Mouse (Mus musculus): Measurements from ENCODE around the gene Rassf3. TPM values are rescaled to one million over a fixed set of nuclear protein-coding genes. Genes with fewer than 3 reads are reported as not detected.
A peak's percentile ranks its signal among the peaks of the same experiment; 100 is the strongest.

Rassf3 gene
- total and polyA plus RNA-seq, 3 experiments = 4.0 to 9.0 (median 7.3) TPM

DNA sequence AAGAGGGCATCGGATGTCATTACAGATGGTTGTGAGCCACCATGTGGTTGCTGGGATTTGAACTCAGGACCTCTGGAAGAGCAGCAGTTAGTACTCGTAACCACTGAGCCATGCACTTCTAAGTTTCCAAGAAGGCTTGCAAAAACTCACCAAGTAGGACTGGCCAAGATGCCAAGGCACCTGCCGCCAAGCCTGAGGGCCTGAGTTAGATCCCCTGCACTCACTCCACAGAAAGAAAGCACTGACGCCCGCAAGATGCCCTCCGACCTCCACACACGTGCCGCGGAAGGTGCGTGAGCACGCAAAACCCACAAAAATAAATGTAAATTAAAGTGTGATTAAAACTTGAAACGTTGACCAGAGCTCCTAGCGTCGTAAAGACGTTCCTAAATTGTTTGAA lies 111.8 kb downstream of the Rassf3 start:
- no peak for DNase-seq (ENCODE audit: extremely low read depth)
- Histone ChIP-seq H3K4me1 (ENCODE audit: control insufficient read depth in 1 of 2, insufficient read depth in 2 of 2) (peaks cover 0 to 37% of the 10 kb centered on the region in 2 experiments; a peak in 2 of 4 replicates), H3K4me2 (ENCODE audit: insufficient read depth, low read depth, poor library complexity, severe bottlenecking) (peak overlapping the region; percentile 57), H3K79me2 (replicated peaks; ENCODE audit: control insufficient read depth, extremely low read depth, insufficient read depth, poor library complexity, severe bottlenecking) (peaks cover 12% of the 10 kb centered on the region), H3K36me3 (replicated peaks in 1 of 2; ENCODE audit: control insufficient read depth in 1 of 2, insufficient read depth in 1 of 2, low read length in 1 of 2) (peaks cover 5 to 24% of the 10 kb centered on the region in 2 experiments), H3K9me3 (replicated peaks; ENCODE audit: low read length) (no peaks in the 10 kb centered on the region), H3K9ac (ENCODE audit: insufficient read depth, low read depth) (peak overlapping the region; percentile 40), H3K4me3 (replicated peaks in 1 of 3; ENCODE audit: low read depth in 2 of 3, low read length in 2 of 3, poor library complexity in 1 of 3) (peak overlapping the region; percentile 59 to 99 (median 88)), H3K27me3 (replicated peaks) (no peaks in the 10 kb centered on the region), H3K27ac (ENCODE audit: insufficient read depth, low read depth) (no peak overlapping the region)
- TF ChIP-seq EP300 (IDR thresholded peaks at IDR 0.05; ENCODE audit: low read length) = no peak
- TF ChIP-seq MXI1 (IDR thresholded peaks at IDR 0.05; ENCODE audit: low read depth, low read length) = no peak
- no peak for TF ChIP-seq BHLHE40 (IDR thresholded peaks at IDR 0.05; ENCODE audit: low read depth, low read length)
- TF ChIP-seq NRF1 (IDR thresholded peaks at IDR 0.05; ENCODE audit: low read depth, low read length) = no peak
- no peak for TF ChIP-seq POLR2A (IDR thresholded peaks at IDR 0.05; ENCODE audit: low read depth, low read length)
- TF ChIP-seq RCOR1 (conservative IDR thresholded peaks at IDR 0.05; ENCODE audit: low read depth, low read length) = no peak
- in situ Hi-C loops (cut with MboI; ENCODE audit: low pct_ligation_motif_present, low pct_unique_long_range_greater_than_20kb, low sequenced_read_pairs) (no loop called here), dilution Hi-C loops (cut with MboI; ENCODE audit: extremely low pct_ligation_motif_present, extremely low pct_unique_long_range_greater_than_20kb, low sequenced_read_pairs) (no loop called here)

DNA sequence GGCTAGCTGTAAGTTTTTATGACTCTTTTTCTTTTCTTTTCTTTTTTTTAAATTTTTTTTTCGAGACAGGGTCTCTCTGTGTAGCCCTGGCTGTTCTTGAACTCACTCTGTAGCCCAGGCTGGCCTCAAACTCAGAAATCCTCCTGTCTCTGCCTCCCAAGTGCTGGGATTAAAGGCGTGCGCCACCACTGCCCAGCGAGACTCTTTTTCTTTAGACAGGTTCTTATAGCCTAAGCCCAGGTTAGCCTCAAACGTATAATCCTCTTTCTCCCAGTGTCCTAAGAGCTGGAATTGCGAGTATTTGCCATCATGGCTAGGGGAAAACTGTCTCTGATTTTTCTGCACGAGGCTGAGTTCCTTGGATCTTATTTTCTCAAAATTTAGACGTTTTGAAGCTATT lies 112.9 kb downstream of the Rassf3 start:
- H3K79me2 ChIP-seq (replicated peaks; ENCODE audit: control insufficient read depth, extremely low read depth, insufficient read depth, poor library complexity, severe bottlenecking) = peaks cover 8% of the 10 kb centered on the region; the same call in 1 of the 2 replicates
- peaks cover 0 to 26% of the 10 kb centered on the region in 2 experiments; a peak in 2 of 4 replicates for H3K4me1 ChIP-seq (ENCODE audit: control insufficient read depth in 1 of 2, insufficient read depth in 2 of 2)
- H3K9me3 ChIP-seq (replicated peaks; ENCODE audit: low read length) = no peaks in the 10 kb centered on the region
- H3K4me3 ChIP-seq (replicated peaks in 1 of 3; ENCODE audit: low read depth in 2 of 3, low read length in 2 of 3, poor library complexity in 1 of 3) = no peak overlapping the region
- dilution Hi-C loops (cut with MboI; ENCODE audit: extremely low pct_ligation_motif_present, extremely low pct_unique_long_range_greater_than_20kb, low sequenced_read_pairs) (no loop called here), in situ Hi-C loops (cut with MboI; ENCODE audit: low pct_ligation_motif_present, low pct_unique_long_range_greater_than_20kb, low sequenced_read_pairs) (no loop called here)
- TF ChIP-seq MYC (IDR thresholded peaks at IDR 0.05; ENCODE audit: low read depth, low read length) (no peak), MAZ (IDR thresholded peaks at IDR 0.05; ENCODE audit: low read depth, low read length) (no peak), CHD1 (IDR thresholded peaks at IDR 0.05; ENCODE audit: low read depth, low read length) (no peak), EP300 (IDR thresholded peaks at IDR 0.05; ENCODE audit: low read length) (no peak), JUND (conservative IDR thresholded peaks at IDR 0.05; ENCODE audit: low read depth, low read length) (no peak), POLR2AphosphoS2 (IDR thresholded peaks at IDR 0.05; ENCODE audit: low read depth, low read length) (no peak), POLR2A (IDR thresholded peaks at IDR 0.05; ENCODE audit: low read depth, low read length) (no peak), SIN3A (IDR thresholded peaks at IDR 0.05; ENCODE audit: low read length) (no peak), TCF12 (IDR thresholded peaks at IDR 0.05; ENCODE audit: low read depth, low read length) (no peak), MAX (IDR thresholded peaks at IDR 0.05; ENCODE audit: low read length) (no peak), GABPA (IDR thresholded peaks at IDR 0.05; ENCODE audit: insufficient replicate concordance, low read depth, low read length) (no peak), CHD2 (IDR thresholded peaks at IDR 0.05; ENCODE audit: low read length) (no peak), HCFC1 (IDR thresholded peaks at IDR 0.05; ENCODE audit: low read depth, low read length) (no peak), USF2 (conservative IDR thresholded peaks at IDR 0.05; ENCODE audit: low read depth, low read length) (no peak)
- no peak overlapping the region for H3K27ac ChIP-seq (ENCODE audit: insufficient read depth, low read depth)
- H3K9ac ChIP-seq (ENCODE audit: insufficient read depth, low read depth) = no peak overlapping the region
- no peak for DNase-seq (ENCODE audit: extremely low read depth)
- H3K27me3 ChIP-seq (replicated peaks) = no peaks in the 10 kb centered on the region
- H3K4me2 ChIP-seq (ENCODE audit: insufficient read depth, low read depth, poor library complexity, severe bottlenecking) = no peak overlapping the region
- H3K36me3 ChIP-seq (replicated peaks in 1 of 2; ENCODE audit: control insufficient read depth in 1 of 2, insufficient read depth in 1 of 2, low read length in 1 of 2) = peaks cover 0 to 14% of the 10 kb centered on the region in 2 experiments

All from CH12.LX (cell line).